Mouse (Mus musculus) kidney, postnatal 36 days (tissue): ENCODE results near the gene Bend4.

Source experiments
- DNase-seq, 2 experiments: peaks; one replicate each; pipeline ENCODE4 v3.0.0; 2021 to 2022; ENCODE audit warnings: mixed read lengths in 2 of 2

Bend4 gene

GRCm38 (mm10) chr5:67427443-67428360 lies at the start of gene Bend4:
Gene Bend4 (minus strand): TSS chr5:67428310.
- DNase-seq, result peak; percentile 54 to 67

- DNase-seq, result peak; percentile 12 to 31
These were observed 45.6 kb upstream of the Bend4 start for GRCm38 (mm10) chr5:67473723-67474122.

DNA sequence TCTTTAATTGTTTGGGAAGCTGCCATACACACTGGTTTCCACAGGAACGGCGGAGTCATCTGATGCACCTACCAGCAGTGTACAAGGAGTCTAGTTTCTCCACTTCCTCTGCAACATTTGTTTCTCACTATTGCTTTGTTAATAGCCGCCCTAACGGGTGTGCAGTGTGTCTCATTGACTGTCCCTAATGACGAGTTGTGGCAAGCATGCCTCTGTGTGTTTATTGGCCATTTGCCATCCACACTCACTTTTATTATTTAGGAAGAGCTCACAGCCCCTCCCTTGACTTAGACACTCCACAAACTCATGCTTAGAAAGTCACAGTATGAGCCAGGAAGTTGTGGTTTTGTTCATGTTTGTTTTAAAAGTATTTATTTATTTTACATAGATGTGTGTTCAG lies 45.0 kb upstream of the Bend4 start:
- DNase-seq, result no peak

GRCm38 (mm10) chr5:67466866-67467530 lies 38.9 kb upstream of the Bend4 start:
- DNase-seq, result no peak

- DNase-seq, result no peak
These were observed 36.8 kb upstream of the Bend4 start for GRCm38 (mm10) chr5:67464899-67465298.

DNA sequence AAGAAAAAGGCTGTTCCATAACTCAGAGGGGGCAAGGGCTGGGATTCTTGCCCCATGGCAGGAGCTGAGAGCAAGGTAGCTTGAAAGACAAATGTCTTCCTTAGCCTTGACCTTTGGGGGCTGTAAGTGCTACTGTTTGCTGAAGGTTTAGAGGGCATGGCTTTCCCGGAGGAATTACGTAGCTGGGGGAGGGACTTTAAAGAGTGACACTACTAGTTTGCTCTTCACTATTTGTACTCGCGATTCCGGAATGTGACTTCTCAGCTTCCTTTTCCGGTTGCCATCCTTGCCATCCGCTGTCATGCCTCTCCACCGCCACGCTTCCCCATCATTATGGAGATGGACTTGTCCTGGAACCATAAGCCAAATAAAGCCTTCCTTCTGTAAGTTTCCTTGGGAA lies 35.5 kb upstream of the Bend4 start:
- no peak for DNase-seq

DNA sequence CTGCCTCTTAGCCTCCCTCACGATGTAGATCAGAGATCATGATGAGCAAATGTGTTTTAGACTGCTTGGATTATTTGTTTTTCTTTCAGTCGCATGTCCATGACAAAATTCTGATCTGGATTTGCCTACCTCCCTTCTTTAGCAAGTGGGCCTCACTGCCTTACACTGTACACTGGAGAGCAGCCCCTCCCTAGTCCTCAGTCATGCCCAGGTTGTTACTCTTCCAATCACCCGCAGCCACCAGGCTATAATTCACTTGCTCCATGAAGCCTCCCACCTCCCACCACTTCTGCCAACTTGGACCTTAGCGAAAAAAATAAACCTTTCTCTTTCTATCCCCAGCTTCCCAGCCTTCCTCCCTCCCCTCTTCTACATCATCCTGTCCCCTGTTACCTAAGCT lies 34.2 kb upstream of the Bend4 start:
- no peak for DNase-seq

GRCm38 (mm10) chr5:67456841-67457240 lies 28.7 kb upstream of the Bend4 start:
- DNase-seq, result no peak

- DNase-seq, result no peak
These were observed 26.2 kb upstream of the Bend4 start for GRCm38 (mm10) chr5:67454282-67454681.

DNA sequence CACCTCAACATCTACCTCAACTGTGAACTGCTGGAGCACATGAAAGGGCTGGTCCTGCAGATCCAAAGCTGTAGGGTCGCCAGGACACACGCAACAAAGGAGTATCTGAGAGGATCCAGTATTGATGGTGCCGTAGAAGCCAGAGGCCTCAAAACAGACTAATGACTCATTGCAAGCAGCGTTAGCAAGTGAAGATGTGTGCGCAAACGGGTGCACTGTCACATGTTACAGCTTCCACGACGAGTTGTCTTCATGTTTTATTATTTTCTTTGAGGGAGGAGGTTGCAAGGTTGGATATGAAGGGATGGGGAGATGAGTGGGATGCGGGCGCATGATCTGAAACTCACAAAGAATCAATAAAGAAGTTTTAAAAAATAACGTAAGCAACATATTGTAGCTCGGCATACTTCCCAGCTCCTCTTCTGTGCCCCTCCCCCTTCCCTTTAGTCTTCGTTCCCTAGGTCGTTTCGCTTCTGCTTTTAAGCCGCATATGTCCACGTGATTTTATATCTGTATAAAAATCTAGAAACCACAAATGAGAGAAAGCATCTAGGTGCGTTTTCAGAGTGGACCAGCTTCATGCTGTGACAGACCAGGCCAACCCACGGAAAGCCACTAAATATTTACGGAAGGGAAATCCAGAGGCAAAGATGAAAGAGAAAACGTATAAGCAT lies 22.0 kb upstream of the Bend4 start:
- no peak for DNase-seq

- no peak for DNase-seq
These were observed 18.4 kb upstream of the Bend4 start for GRCm38 (mm10) chr5:67446526-67446925.

GRCm38 (mm10) chr5:67444217-67445050 lies 16.3 kb upstream of the Bend4 start:
- DNase-seq, result no peak

- no peak for DNase-seq
These were observed 14.8 kb upstream of the Bend4 start for GRCm38 (mm10) chr5:67442813-67443450.

GRCm38 (mm10) chr5:67440563-67440962 lies 12.5 kb upstream of the Bend4 start:
- DNase-seq, result no peak

- peak in 1 of 2 experiments; percentile 9 for DNase-seq
These were observed 9.3 kb upstream of the Bend4 start for GRCm38 (mm10) chr5:67437403-67437802.

- DNase-seq, result peak in 1 of 2 experiments; percentile 5
These were observed 1.4 kb downstream of the Bend4 start for GRCm38 (mm10) chr5:67426478-67427442.

- no peak for DNase-seq
These were observed 2.1 kb downstream of the Bend4 start for GRCm38 (mm10) chr5:67426011-67426410.

DNA sequence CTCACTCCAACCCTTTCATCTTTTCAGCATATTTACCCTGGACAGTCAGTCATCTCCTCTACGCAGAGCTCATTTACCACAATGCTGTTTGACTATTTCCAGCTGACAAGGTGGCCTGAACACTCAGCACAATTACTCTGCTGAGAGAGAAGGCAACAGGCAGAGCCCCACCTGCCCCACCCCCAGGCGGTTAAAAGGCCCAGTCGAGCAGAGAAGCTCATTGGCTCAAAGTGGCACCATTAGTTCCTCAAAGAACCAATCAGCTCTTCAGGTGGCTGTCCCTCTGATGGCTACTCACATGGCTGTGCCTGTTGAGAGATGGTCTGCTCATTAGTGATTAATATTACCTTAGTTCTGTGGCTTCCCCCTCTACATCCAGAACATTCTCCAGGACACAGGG lies 3.5 kb downstream of the Bend4 start:
- no peak for DNase-seq

GRCm38 (mm10) chr5:67423963-67424362 lies 4.1 kb downstream of the Bend4 start:
- DNase-seq, result no peak

GRCm38 (mm10) chr5:67423326-67423725 lies 4.8 kb downstream of the Bend4 start:
- DNase-seq, result no peak

- DNase-seq, result no peak
These were observed 8.7 kb downstream of the Bend4 start for GRCm38 (mm10) chr5:67419407-67419806.
